Mouse (Mus musculus): ENCODE results near the gene Ccr9. TPM values are rescaled to one million over a fixed set of nuclear protein-coding genes. Genes with fewer than 3 reads are reported as not detected.
A peak's percentile ranks its signal among the peaks of the same experiment; 100 is the strongest.

Gene Ccr9
- polyA plus RNA-seq (2015; fragmentation: Nextera tagmentation; extraction: Ambion mirVana), result 0.19 and 1.0 TPM in 2 replicates

- Histone ChIP-seq H3K27me3 (peaks cover 72% of the 10 kb centered on the region), H3K27ac (no peak within 1 kb of the TSS), H3K9ac (no peak within 1 kb of the TSS), H3K4me1 (peaks cover 9% of the 10 kb centered on the region), H3K4me3 (peak within 1 kb of the TSS; percentile 39), H3K9me3 (no peaks in the 10 kb centered on the region), H3K4me2 (peak within 1 kb of the TSS; percentile 69), H3K36me3 (no peaks in the 10 kb centered on the region)
- WGBS, result under 1% methylated on average over 73 of the region's 73 CpGs
- no peak for ATAC-seq (ENCODE audit: borderline replicate concordance, extremely low read depth, low FRiP score, low TSS enrichment)
Observed at GRCm38 (mm10) chr9:123678327-123679105, at the start of gene Ccr9, which contains the start of gene Slc6a20a. Gene Ccr9 (plus strand): TSS chr9:123678439. Gene Slc6a20a (minus strand): TSS chr9:123678885.

GRCm38 (mm10) chr9:123631666-123632065, 46.6 kb upstream of the Ccr9 start:
- no peak overlapping the region for H3K4me3 ChIP-seq
- H3K9ac ChIP-seq, result no peak overlapping the region
- no peaks in the 10 kb centered on the region for H3K27me3 ChIP-seq
- H3K27ac ChIP-seq, result no peak overlapping the region
- no peaks in the 10 kb centered on the region for H3K4me1 ChIP-seq
- no peaks in the 10 kb centered on the region for H3K36me3 ChIP-seq
- ATAC-seq (ENCODE audit: borderline replicate concordance, extremely low read depth, low FRiP score, low TSS enrichment), result no peak
- H3K4me2 ChIP-seq, result no peak overlapping the region
- WGBS, result 80% methylated on average over 3 of the region's 3 CpGs
- no peaks in the 10 kb centered on the region for H3K9me3 ChIP-seq

GRCm38 (mm10) chr9:123632281-123632680, 46.0 kb upstream of the Ccr9 start, which contains the start of gene Slc6a20b:
Gene Slc6a20b (minus strand): TSS chr9:123632565.
- no peaks in the 10 kb centered on the region for H3K27me3 ChIP-seq
- H3K4me1 ChIP-seq, result no peaks in the 10 kb centered on the region
- ATAC-seq (ENCODE audit: borderline replicate concordance, extremely low read depth, low FRiP score, low TSS enrichment), result no peak
- H3K36me3 ChIP-seq, result no peaks in the 10 kb centered on the region
- H3K9me3 ChIP-seq, result no peaks in the 10 kb centered on the region
- H3K4me3 ChIP-seq, result no peak within 1 kb of the TSS
- 68% methylated on average over 6 of the region's 6 CpGs for WGBS
- no peak within 1 kb of the TSS for H3K4me2 ChIP-seq
- H3K9ac ChIP-seq, result no peak within 1 kb of the TSS
- H3K27ac ChIP-seq, result no peak within 1 kb of the TSS

GRCm38 (mm10) chr9:123632993-123633392, 45.2 kb upstream of the Ccr9 start:
- 77% methylated on average over 3 of the region's 3 CpGs for WGBS
- Histone ChIP-seq H3K36me3 (no peaks in the 10 kb centered on the region), H3K4me2 (no peak overlapping the region), H3K4me3 (no peak overlapping the region), H3K27me3 (no peaks in the 10 kb centered on the region), H3K4me1 (no peaks in the 10 kb centered on the region), H3K9ac (no peak overlapping the region), H3K27ac (no peak overlapping the region), H3K9me3 (no peaks in the 10 kb centered on the region)
- ATAC-seq (ENCODE audit: borderline replicate concordance, extremely low read depth, low FRiP score, low TSS enrichment), result no peak

- Histone ChIP-seq H3K4me3 (no peak overlapping the region), H3K9ac (no peak overlapping the region), H3K9me3 (no peaks in the 10 kb centered on the region), H3K4me2 (no peak overlapping the region), H3K36me3 (no peaks in the 10 kb centered on the region), H3K27me3 (no peaks in the 10 kb centered on the region), H3K27ac (no peak overlapping the region), H3K4me1 (no peaks in the 10 kb centered on the region)
- no peak for ATAC-seq (ENCODE audit: borderline replicate concordance, extremely low read depth, low FRiP score, low TSS enrichment)
- 55% methylated on average over 5 of the region's 5 CpGs for WGBS
Observed at GRCm38 (mm10) chr9:123636771-123637170, 41.5 kb upstream of the Ccr9 start.

- Histone ChIP-seq H3K4me2 (no peak overlapping the region), H3K27me3 (no peaks in the 10 kb centered on the region), H3K9ac (no peak overlapping the region), H3K4me1 (no peaks in the 10 kb centered on the region), H3K36me3 (no peaks in the 10 kb centered on the region), H3K27ac (no peak overlapping the region), H3K4me3 (no peak overlapping the region), H3K9me3 (no peaks in the 10 kb centered on the region)
- ATAC-seq (ENCODE audit: borderline replicate concordance, extremely low read depth, low FRiP score, low TSS enrichment), result no peak; the same call in 1 of the 2 replicates
Observed at GRCm38 (mm10) chr9:123638231-123638630, 40.0 kb upstream of the Ccr9 start.

GRCm38 (mm10) chr9:123638668-123639089, 39.6 kb upstream of the Ccr9 start:
- WGBS, result 60% methylated on average over 1 of the region's 1 CpGs
- Histone ChIP-seq H3K27me3 (no peaks in the 10 kb centered on the region), H3K9me3 (no peaks in the 10 kb centered on the region)

GRCm38 (mm10) chr9:123640106-123640505, 38.1 kb upstream of the Ccr9 start:
- 63% methylated on average over 1 of the region's 1 CpGs for WGBS
- Histone ChIP-seq H3K36me3 (no peaks in the 10 kb centered on the region), H3K4me2 (no peak overlapping the region), H3K9ac (no peak overlapping the region), H3K4me1 (no peaks in the 10 kb centered on the region), H3K27ac (no peak overlapping the region), H3K9me3 (no peaks in the 10 kb centered on the region), H3K27me3 (no peaks in the 10 kb centered on the region), H3K4me3 (no peak overlapping the region)
- ATAC-seq (ENCODE audit: borderline replicate concordance, extremely low read depth, low FRiP score, low TSS enrichment), result no peak

More at GRCm38 (mm10) chr9:123638668-123639089, 39.6 kb upstream of the Ccr9 start:
- H3K9ac ChIP-seq, result no peak overlapping the region
- H3K36me3 ChIP-seq, result no peaks in the 10 kb centered on the region
- ATAC-seq (ENCODE audit: borderline replicate concordance, extremely low read depth, low FRiP score, low TSS enrichment), result no peak
- H3K4me2 ChIP-seq, result no peak overlapping the region
- no peaks in the 10 kb centered on the region for H3K4me1 ChIP-seq
- H3K4me3 ChIP-seq, result no peak overlapping the region
- H3K27ac ChIP-seq, result no peak overlapping the region

- no peak overlapping the region for H3K9ac ChIP-seq
- no peak overlapping the region for H3K4me3 ChIP-seq
- no peak overlapping the region for H3K4me2 ChIP-seq
- no peak overlapping the region for H3K27ac ChIP-seq
- H3K9me3 ChIP-seq, result no peaks in the 10 kb centered on the region
- H3K27me3 ChIP-seq, result no peaks in the 10 kb centered on the region
- WGBS, result 70% methylated on average over 2 of the region's 2 CpGs
- no peak for ATAC-seq (ENCODE audit: borderline replicate concordance, extremely low read depth, low FRiP score, low TSS enrichment)
- no peaks in the 10 kb centered on the region for H3K4me1 ChIP-seq
- no peaks in the 10 kb centered on the region for H3K36me3 ChIP-seq
Observed at GRCm38 (mm10) chr9:123649785-123650511, 28.3 kb upstream of the Ccr9 start.

- no peaks in the 10 kb centered on the region for H3K27me3 ChIP-seq
Observed at GRCm38 (mm10) chr9:123651369-123651768, 26.9 kb upstream of the Ccr9 start.

GRCm38 (mm10) chr9:123657457-123657856, 20.8 kb upstream of the Ccr9 start:
- ATAC-seq (ENCODE audit: borderline replicate concordance, extremely low read depth, low FRiP score, low TSS enrichment), result no peak
- Histone ChIP-seq H3K9ac (no peak overlapping the region), H3K27ac (no peak overlapping the region)

More at GRCm38 (mm10) chr9:123651369-123651768, 26.9 kb upstream of the Ccr9 start:
- 26% methylated on average over 4 of the region's 4 CpGs for WGBS
- Histone ChIP-seq H3K4me3 (no peak overlapping the region), H3K4me2 (no peak overlapping the region), H3K9ac (no peak overlapping the region), H3K4me1 (no peaks in the 10 kb centered on the region), H3K27ac (no peak overlapping the region), H3K36me3 (no peaks in the 10 kb centered on the region), H3K9me3 (no peaks in the 10 kb centered on the region)
- no peak for ATAC-seq (ENCODE audit: borderline replicate concordance, extremely low read depth, low FRiP score, low TSS enrichment)

GRCm38 (mm10) chr9:123658981-123659380, 19.3 kb upstream of the Ccr9 start:
- no peak for ATAC-seq (ENCODE audit: borderline replicate concordance, extremely low read depth, low FRiP score, low TSS enrichment)
- H3K36me3 ChIP-seq, result no peaks in the 10 kb centered on the region
- H3K27me3 ChIP-seq, result no peaks in the 10 kb centered on the region
- no peak overlapping the region for H3K4me3 ChIP-seq
- no peak overlapping the region for H3K27ac ChIP-seq
- no peaks in the 10 kb centered on the region for H3K4me1 ChIP-seq
- no peaks in the 10 kb centered on the region for H3K9me3 ChIP-seq
- H3K9ac ChIP-seq, result no peak overlapping the region
- H3K4me2 ChIP-seq, result no peak overlapping the region

More at GRCm38 (mm10) chr9:123657457-123657856, 20.8 kb upstream of the Ccr9 start:
- Histone ChIP-seq H3K4me2 (no peak overlapping the region), H3K27me3 (no peaks in the 10 kb centered on the region), H3K4me1 (no peaks in the 10 kb centered on the region), H3K36me3 (no peaks in the 10 kb centered on the region), H3K4me3 (no peak overlapping the region), H3K9me3 (no peaks in the 10 kb centered on the region)
- WGBS, result 69% methylated on average over 3 of the region's 3 CpGs
